Mouse (Mus musculus): ENCODE data around the gene Adamts2.

DNA sequence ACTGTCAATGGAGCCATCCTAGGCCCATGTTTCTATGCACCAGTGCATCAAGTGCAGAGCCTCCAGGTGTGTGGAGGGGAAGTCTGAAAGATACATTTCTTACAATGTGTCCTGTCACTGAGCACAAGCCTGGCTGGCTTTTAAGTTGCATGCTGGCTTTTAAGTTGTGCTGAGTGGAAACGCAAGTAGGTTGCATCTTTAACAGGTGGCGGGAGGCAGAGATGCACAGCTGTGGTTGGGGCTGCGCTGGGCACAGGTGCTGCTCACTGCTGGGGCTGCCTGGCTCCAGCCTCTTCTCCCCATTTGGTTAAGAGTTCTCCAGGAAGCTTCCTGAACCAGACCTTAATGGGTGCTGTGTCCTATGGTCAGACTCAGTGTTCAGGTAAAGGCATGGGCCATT lies 21.9 kb downstream of the Adamts2 start:
- TF ChIP-seq MAX (IDR thresholded peaks at IDR 0.05) (no peak), CTCF (IDR thresholded peaks at IDR 0.05; ENCODE audit: control insufficient read depth, insufficient read depth, insufficient read length) (no peak), MYOG (IDR thresholded peaks at IDR 0.05; ENCODE audit: control insufficient read depth, extremely low read depth, insufficient read length) (no peak), CEBPB (IDR thresholded peaks at IDR 0.05; ENCODE audit: low read depth) (no peak), USF1 (IDR thresholded peaks at IDR 0.05; ENCODE audit: low read depth) (no peak), MYOD1 (IDR thresholded peaks at IDR 0.05; ENCODE audit: control insufficient read depth, insufficient read length, low read depth) (no peak)

Measured in C2C12 (cell line).